Mouse (Mus musculus) right cerebral cortex, adult 2 months (tissue): Measurements from ENCODE around the gene Utp14a.

Experiments
- DNase-seq, 2 experiments: peaks; one replicate each; pipeline ENCODE4 v3.0.0; 2021 to 2022; ENCODE audit warnings: low spot score in 2 of 2

Utp14a gene

DNA sequence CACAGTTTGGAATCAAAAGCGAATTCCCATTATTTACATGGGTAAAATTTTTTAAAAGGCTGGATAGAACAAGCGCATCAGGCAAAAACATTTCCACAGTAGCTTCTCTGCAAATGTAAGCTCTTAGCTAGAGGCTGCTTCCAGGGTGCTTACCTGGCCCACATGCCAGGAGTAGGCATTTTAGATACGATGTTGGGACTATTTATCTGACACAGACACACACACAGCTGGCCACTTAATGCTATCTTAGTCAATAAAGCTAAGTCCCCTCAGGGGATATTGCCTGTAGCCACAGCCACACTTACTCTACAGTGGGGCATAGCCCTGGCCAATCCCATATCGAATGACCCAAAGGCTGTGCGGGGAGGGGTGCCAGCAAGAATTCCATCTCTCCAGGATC, 55.1 kb downstream of the Utp14a start:
- no peak for DNase-seq

DNA sequence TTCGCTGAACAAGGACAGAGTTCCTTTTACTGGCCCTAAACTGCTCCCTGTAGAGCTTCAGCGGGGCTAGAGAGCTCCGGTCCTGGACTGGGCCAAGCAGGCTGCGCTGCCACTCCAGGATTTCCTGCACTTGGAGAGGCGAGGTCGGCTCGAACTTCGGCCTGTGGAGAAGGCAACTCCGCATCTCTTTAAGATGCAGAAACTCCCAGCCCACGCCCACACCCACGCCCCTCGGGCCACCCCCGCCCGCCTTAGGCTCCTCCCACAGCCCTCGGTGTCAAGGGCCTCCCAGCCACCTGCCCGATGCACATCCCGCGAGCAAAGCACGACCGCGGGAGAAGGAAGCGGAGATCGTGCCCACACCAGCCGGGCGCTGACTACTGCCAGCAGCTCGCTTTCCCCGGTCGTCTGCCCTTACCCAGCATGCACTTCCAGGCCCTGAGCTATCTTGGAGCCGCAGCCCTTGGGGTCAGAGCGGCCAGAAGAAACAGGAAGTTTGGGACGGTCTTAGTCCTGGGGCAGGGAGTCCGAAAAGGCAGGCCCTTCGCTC, 57.9 kb downstream of the Utp14a start:
- peak; percentile 13 to 14 for DNase-seq

DNA sequence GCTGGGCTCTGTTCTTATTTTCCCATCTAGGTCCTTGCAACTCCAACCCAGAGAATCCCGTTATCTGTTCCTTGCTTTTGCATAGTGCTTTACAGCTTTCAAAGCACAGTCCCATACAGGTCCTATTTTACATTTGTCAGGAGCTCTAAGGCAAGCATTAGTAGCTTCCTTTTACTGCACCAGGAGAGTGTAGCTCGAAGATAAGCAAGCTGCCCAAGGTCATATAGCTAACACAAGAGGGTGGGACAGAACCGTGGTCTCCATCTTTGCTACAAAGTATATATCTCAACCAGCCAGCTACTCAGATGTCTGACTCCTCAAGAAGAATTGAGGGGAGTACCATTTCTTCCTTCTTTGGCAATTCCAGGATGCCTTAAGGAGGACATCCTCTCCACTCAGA, 60.8 kb downstream of the Utp14a start:
- DNase-seq, result no peak

DNA sequence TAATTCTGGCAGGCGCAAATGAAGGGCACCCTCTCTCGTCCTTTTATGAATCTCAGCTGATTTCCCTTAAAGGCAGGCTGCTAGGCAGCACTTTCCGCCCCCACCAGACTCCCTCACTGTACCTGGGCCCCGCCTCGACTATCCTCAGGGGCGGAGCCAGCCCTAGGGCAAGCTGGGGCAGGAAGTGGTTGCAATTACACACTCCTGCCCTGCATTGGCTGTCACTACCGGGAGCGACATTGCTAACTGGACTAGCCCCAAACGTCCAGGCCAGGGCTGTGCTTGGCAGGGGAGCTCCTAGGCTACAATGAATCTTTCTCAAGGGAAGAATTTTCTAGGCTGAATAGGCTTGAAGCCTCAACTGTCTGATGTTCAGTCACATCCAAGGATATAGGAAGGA, 61.5 kb downstream of the Utp14a start:
- DNase-seq, result no peak
